Mouse (Mus musculus): ENCODE measurements around the gene Ncor2. TPM values are rescaled to one million over a fixed set of nuclear protein-coding genes. Genes with fewer than 3 reads are reported as not detected.

Ncor2 gene
- polyA plus RNA-seq, 1 experiment from 2014 or later = 27.2 TPM

DNA sequence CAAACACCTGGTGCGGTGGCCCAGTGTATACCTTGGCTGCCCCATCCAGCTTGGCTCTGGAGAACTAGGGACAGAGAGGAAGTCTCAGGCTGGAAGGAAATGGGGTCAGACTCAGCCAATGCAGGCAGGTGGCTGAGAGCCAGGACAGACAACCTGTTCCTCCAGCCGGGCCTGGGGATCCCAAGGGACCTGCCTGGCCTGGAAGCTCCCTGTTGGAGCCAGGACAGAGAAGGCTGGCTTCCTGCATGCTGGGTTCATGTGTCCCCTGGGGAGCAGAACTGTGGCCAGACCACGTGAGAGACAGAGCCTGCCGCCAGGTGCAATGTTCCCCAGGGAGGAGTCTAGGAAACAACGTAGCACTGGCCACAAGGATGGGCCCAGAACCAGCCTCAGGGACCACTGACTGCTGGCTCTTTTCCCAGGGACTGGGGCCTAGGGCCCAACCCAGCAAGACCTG is 138.9 kb downstream of the Ncor2 start:
- Histone ChIP-seq H3K9ac (replicated peaks) (no peak overlapping the region), H3K4me3 (replicated peaks) (no peak overlapping the region), H3K27ac (peak overlapping the region; percentile 23; the same call in 1 of the 2 replicates), H3K4me1 (replicated peaks) (peaks cover 5% of the 10 kb centered on the region; the same call in 1 of the 2 replicates), H3K27me3 (no peaks in the 10 kb centered on the region), H3K4me2 (no peak overlapping the region), H3K9me3 (no peaks in the 10 kb centered on the region), H3K36me3 (peaks cover 99% of the 10 kb centered on the region)
- WGBS = 64% methylated on average over 5 of the region's 5 CpGs
- ATAC-seq (ENCODE audit: insufficient number of reproducible peaks, insufficient read depth, low FRiP score, low TSS enrichment, low read depth) = no peak

DNA sequence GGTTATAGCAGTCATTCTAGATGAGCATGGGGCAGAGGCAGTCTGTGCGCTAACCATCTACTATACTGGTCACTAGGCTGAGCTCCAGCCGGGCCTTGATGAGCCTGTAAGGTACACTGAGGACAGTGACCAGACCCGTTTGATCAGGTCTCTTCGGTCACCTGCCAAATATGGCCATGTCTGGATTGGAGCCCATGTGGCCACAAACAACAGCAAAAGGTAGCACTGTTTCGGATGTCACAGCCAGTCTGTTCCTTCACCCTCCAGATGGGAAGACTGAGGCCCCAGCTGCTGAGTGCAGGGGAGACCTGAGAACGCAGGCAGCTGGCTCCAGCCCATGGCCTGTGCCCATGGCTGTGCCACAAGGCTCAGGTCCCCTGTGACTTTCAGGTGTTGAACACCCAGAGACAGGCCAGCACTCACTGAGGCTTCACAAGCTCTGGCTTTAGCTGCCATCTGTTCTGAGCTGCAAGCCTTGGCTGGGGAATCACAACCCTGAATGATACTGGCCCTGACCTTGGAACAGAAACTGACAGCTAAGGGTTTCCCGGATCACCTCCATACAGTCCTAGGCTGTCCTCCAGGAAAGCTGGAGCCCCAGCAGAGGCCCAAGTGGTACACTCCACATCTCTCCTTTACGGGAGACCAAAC is 139.5 kb downstream of the Ncor2 start:
- no peak overlapping the region for H3K9ac ChIP-seq (replicated peaks)
- H3K9me3 ChIP-seq = no peaks in the 10 kb centered on the region
- no peak overlapping the region for H3K4me3 ChIP-seq (replicated peaks)
- peaks cover 99% of the 10 kb centered on the region for H3K36me3 ChIP-seq
- H3K4me2 ChIP-seq = no peak overlapping the region
- peaks cover 5% of the 10 kb centered on the region; the same call in 1 of the 2 replicates for H3K4me1 ChIP-seq (replicated peaks)
- 91% methylated on average over 8 of the region's 8 CpGs for WGBS
- H3K27me3 ChIP-seq = no peaks in the 10 kb centered on the region
- 0 out of 2 replicates have a peak overlapping the region, but pooled peaks have one; percentile 23 for H3K27ac ChIP-seq
- no peak for ATAC-seq (ENCODE audit: insufficient number of reproducible peaks, insufficient read depth, low FRiP score, low TSS enrichment, low read depth)

DNA sequence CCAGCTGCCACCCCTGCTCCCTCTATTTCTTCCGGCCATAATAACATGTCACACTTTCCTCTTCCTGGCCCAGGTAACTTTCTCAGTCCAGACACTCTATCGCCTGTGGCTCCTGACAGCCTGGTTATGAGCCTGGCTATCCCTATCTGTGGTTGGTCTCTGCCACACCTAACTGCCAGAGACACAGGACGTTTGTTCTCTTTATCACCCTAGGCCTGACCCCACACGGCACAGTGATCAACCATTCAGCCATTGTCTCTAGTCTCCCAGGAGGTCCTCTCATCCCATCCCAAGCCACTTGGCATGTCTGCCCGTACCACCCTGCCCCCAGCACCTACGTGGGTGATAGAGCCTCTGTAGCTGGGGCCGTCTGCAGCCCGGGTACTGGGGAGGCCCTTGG is 142.5 kb downstream of the Ncor2 start:
- Histone ChIP-seq H3K27me3 (no peaks in the 10 kb centered on the region), H3K36me3 (peaks cover 99% of the 10 kb centered on the region), H3K4me2 (no peak overlapping the region), H3K4me1 (replicated peaks) (peaks cover 5% of the 10 kb centered on the region; the same call in 1 of the 2 replicates), H3K27ac (no peak overlapping the region), H3K9ac (replicated peaks) (no peak overlapping the region), H3K4me3 (replicated peaks) (no peak overlapping the region), H3K9me3 (no peaks in the 10 kb centered on the region)
- WGBS = 90% methylated on average over 8 of the region's 8 CpGs
- no peak for ATAC-seq (ENCODE audit: insufficient number of reproducible peaks, insufficient read depth, low FRiP score, low TSS enrichment, low read depth)

DNA sequence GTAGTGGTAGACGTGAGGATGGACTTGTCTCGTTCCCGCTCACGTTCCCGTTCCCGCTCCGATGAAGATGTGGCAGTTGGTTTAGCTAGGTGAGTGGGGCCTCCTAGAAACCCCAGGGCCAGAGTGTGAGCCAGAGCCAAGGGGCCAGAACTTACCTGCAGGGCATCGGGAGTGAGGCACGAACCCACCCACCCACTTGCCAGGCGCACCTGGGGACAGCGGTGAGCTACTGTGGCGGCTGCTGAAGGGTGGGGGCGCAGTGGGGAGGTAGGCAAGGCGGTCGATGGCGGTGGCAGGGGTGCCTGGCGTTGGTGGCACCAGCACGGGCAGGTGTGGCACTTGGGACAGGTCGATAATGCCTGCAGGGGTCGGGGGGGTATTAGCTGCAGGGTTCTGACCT is 150.1 kb downstream of the Ncor2 start:
- Histone ChIP-seq H3K4me3 (replicated peaks) (no peak overlapping the region), H3K4me2 (no peak overlapping the region), H3K36me3 (peaks cover 100% of the 10 kb centered on the region), H3K4me1 (replicated peaks) (no peaks in the 10 kb centered on the region), H3K9me3 (no peaks in the 10 kb centered on the region), H3K27me3 (no peaks in the 10 kb centered on the region), H3K9ac (replicated peaks) (no peak overlapping the region), H3K27ac (no peak overlapping the region)
- ATAC-seq (ENCODE audit: insufficient number of reproducible peaks, insufficient read depth, low FRiP score, low TSS enrichment, low read depth) = no peak
- WGBS = 94% methylated on average over 20 of the region's 20 CpGs

DNA sequence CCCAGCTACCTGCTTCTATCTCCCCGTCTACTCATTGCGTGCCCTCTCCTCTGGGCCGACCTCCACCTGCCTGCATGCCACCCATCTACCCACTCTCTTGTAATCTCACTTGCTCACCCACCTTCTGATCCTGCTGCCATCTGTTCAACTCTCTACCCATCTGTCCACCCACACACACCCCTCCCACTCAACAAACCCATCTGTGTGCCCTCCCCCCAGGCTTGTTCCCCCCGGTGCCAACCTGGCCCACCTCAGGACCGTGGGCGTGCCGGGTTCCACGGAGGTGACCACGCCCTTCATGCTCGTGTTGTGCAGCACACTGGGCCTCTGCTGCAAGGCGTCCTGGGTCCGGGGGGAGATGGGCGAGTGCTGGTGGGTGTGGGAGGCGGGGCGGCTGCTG is 150.6 kb downstream of the Ncor2 start:
- no peaks in the 10 kb centered on the region for H3K9me3 ChIP-seq
- 96% methylated on average over 15 of the region's 15 CpGs for WGBS
- H3K27me3 ChIP-seq = no peaks in the 10 kb centered on the region
- no peak overlapping the region for H3K27ac ChIP-seq
- peaks cover 100% of the 10 kb centered on the region for H3K36me3 ChIP-seq
- no peak overlapping the region for H3K4me3 ChIP-seq (replicated peaks)
- ATAC-seq (ENCODE audit: insufficient number of reproducible peaks, insufficient read depth, low FRiP score, low TSS enrichment, low read depth) = no peak
- H3K4me1 ChIP-seq (replicated peaks) = no peaks in the 10 kb centered on the region
- no peak overlapping the region for H3K4me2 ChIP-seq
- H3K9ac ChIP-seq (replicated peaks) = no peak overlapping the region

DNA sequence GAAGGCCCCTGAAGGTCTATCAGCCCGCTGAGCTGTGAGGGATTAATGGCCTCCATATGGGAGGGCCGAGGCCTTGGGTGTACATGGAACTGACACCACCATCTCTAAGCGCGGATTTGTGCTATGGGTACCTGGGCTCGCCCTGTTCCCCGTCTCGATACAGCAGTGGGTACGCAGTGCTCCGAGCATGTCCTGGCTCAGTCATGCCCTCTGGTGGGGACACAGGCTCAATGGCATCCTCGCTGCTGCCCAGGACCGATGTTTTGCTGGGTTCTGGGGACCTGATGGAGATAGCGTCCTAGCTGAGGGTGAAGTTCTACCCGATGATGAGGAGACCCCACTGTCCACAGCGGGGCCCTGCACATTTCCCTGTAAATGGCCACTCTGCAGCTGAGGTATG is 155.0 kb downstream of the Ncor2 start:
- no peak overlapping the region for H3K4me3 ChIP-seq (replicated peaks)
- WGBS = 82% methylated on average over 14 of the region's 14 CpGs
- H3K9me3 ChIP-seq = no peaks in the 10 kb centered on the region
- no peak overlapping the region for H3K27ac ChIP-seq
- no peak for ATAC-seq (ENCODE audit: insufficient number of reproducible peaks, insufficient read depth, low FRiP score, low TSS enrichment, low read depth)
- H3K27me3 ChIP-seq = no peaks in the 10 kb centered on the region
- H3K36me3 ChIP-seq = peaks cover 100% of the 10 kb centered on the region
- H3K4me1 ChIP-seq (replicated peaks) = no peaks in the 10 kb centered on the region
- no peak overlapping the region for H3K4me2 ChIP-seq
- no peak overlapping the region for H3K9ac ChIP-seq (replicated peaks)

DNA sequence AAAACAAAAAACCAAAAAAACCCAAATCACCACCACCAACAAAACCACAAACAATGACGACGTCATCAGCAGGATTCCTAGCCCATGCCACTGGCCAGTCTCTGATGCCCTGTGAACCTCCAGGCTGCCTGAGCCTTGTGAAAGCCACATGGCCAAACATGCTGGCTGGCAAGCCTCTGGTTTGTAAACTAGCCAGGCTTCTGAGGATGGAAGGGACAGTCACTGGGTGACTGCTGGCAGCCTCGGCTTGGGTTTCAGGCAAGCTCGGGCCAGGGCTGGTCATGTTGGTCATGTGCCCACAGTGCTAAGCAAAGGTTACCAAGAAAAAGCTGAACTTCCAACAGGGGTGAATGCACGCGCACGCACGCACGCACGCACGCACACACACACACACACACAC is 157.7 kb downstream of the Ncor2 start:
- Histone ChIP-seq H3K9me3 (no peaks in the 10 kb centered on the region), H3K9ac (replicated peaks) (no peak overlapping the region), H3K4me1 (replicated peaks) (peaks cover 10% of the 10 kb centered on the region), H3K27ac (no peak overlapping the region), H3K27me3 (no peaks in the 10 kb centered on the region), H3K4me3 (replicated peaks) (no peak overlapping the region), H3K36me3 (peaks cover 100% of the 10 kb centered on the region), H3K4me2 (no peak overlapping the region)
- 90% methylated on average over 11 of the region's 11 CpGs for WGBS
- no peak for ATAC-seq (ENCODE audit: insufficient number of reproducible peaks, insufficient read depth, low FRiP score, low TSS enrichment, low read depth)

DNA sequence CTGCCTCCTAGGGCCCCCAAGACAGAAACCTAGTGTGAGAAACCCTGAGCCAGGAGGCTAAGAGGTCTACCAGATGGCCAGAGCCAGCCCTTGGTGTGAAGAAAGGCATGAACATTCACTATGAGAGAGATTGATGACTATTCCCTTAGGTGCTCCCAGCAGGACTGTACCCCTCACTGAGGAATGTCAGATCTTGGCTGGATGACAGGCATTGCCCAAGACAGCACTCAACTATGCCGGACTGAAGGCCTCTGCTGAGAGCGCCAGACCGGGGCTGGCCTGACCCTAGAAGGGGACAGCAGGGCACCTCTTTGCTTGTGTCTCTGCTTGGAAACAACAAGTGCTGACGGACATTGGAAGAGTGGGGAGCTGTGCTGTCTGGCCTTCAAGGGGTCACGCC is 159.9 kb downstream of the Ncor2 start:
- H3K9me3 ChIP-seq = no peaks in the 10 kb centered on the region
- WGBS = 95% methylated on average over 5 of the region's 5 CpGs
- no peak for ATAC-seq (ENCODE audit: insufficient number of reproducible peaks, insufficient read depth, low FRiP score, low TSS enrichment, low read depth)
- peaks cover 10% of the 10 kb centered on the region for H3K4me1 ChIP-seq (replicated peaks)
- no peak overlapping the region for H3K4me2 ChIP-seq
- no peaks in the 10 kb centered on the region for H3K27me3 ChIP-seq
- H3K36me3 ChIP-seq = peaks cover 99% of the 10 kb centered on the region
- no peak overlapping the region for H3K27ac ChIP-seq
- no peak overlapping the region for H3K4me3 ChIP-seq (replicated peaks)
- no peak overlapping the region for H3K9ac ChIP-seq (replicated peaks)

DNA sequence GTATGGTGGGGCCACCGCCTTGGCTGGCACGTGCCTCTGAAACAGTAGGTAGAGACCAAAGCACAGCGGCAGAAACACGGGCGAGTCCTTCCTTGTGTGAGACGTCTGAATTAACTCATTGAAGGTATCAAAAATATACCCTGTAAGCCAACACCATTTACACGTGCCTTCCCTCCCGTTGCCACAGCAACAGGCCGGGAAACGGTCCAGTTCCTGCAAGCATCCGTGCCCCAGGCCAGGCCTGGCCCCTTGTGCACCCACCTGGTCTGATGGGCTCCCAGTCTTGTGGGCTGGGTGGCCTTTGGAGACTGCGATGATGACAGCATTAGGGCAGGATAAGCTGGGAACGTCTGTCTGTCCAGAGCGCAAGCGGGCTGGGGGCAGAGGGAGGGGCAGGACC is 161.7 kb downstream of the Ncor2 start:
- Histone ChIP-seq H3K9ac (replicated peaks) (no peak overlapping the region), H3K4me2 (no peak overlapping the region), H3K27me3 (no peaks in the 10 kb centered on the region), H3K9me3 (no peaks in the 10 kb centered on the region), H3K36me3 (peaks cover 99% of the 10 kb centered on the region), H3K4me1 (replicated peaks) (peaks cover 10% of the 10 kb centered on the region), H3K4me3 (replicated peaks) (no peak overlapping the region), H3K27ac (peak overlapping the region; percentile 50; the same call in 1 of the 2 replicates)
- 71% methylated on average over 15 of the region's 15 CpGs for WGBS
- ATAC-seq (ENCODE audit: insufficient number of reproducible peaks, insufficient read depth, low FRiP score, low TSS enrichment, low read depth) = no peak

DNA sequence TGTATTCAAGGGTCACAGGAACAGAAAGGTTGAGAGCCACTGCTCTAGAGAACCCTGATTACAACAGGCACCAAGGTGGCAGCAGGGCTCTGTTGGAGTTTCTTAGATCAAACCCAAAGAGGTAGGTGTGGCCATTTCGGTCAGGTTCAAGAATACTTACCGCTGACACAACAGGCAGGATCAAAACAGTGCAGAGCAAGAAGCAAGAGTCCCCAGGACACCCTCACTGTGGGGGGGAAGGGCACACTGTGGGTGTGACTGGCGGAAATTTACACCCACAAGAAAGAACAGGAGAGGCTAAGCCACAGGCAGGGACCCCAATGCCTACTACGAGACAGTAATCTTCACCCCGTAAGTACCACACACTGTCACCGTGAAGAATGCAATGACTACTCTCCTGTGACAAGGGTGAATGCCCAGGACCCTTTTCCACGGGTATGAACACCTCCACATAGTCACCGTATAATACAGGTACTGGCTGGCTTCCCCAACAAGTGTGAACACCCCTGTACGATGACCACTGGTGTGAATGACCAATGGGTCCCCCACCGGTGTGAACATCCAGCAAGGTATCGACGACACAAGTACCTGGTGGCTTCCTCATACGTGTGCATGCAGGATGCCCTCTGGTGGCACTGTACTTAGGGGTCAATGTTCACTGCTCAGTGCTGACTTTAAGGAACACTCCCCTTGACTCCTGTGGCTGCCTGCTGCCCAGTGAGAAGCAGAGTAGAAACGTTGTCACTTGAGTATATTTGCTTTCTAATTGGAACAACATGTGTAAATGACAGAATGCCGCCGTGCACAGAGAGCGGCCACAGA is 162.4 kb downstream of the Ncor2 start:
- Histone ChIP-seq H3K4me1 (replicated peaks) (peaks cover 10% of the 10 kb centered on the region), H3K4me2 (no peak overlapping the region), H3K9ac (replicated peaks) (no peak overlapping the region), H3K27ac (peak overlapping the region; percentile 50; the same call in 1 of the 2 replicates), H3K4me3 (replicated peaks) (no peak overlapping the region), H3K9me3 (no peaks in the 10 kb centered on the region), H3K27me3 (no peaks in the 10 kb centered on the region), H3K36me3 (peaks cover 97% of the 10 kb centered on the region)
- WGBS = 78% methylated on average over 17 of the region's 17 CpGs
- ATAC-seq (ENCODE audit: insufficient number of reproducible peaks, insufficient read depth, low FRiP score, low TSS enrichment, low read depth) = no peak

DNA sequence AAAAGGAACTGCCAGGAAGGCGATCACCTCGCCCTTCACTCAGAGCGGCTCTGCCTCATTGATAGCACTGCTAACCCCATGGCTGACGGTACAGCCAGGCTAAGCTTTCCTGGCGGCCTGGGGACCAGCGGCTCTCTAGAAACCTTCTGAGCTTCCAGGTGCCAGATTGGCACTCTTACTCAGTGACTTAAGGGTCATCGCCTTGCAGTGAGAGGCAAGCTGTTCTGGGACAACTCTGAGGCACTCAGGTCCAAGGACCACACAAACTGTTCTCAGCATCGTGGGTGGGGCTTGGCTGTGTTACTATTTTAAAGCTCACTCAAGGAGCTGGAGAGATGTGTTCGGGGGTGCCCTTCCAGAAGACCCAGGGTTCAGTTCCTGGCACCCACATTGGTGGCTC is 163.4 kb downstream of the Ncor2 start:
- H3K4me2 ChIP-seq = no peak overlapping the region
- H3K27ac ChIP-seq = no peak overlapping the region
- no peak for ATAC-seq (ENCODE audit: insufficient number of reproducible peaks, insufficient read depth, low FRiP score, low TSS enrichment, low read depth)
- peaks cover 97% of the 10 kb centered on the region for H3K36me3 ChIP-seq
- H3K9ac ChIP-seq (replicated peaks) = no peak overlapping the region
- H3K9me3 ChIP-seq = no peaks in the 10 kb centered on the region
- peaks cover 10% of the 10 kb centered on the region for H3K4me1 ChIP-seq (replicated peaks)
- no peak overlapping the region for H3K4me3 ChIP-seq (replicated peaks)
- H3K27me3 ChIP-seq = no peaks in the 10 kb centered on the region
- WGBS = 92% methylated on average over 9 of the region's 9 CpGs
